ENCODE assay signal across 8 mouse cellular contexts in the genomic region with DNA sequence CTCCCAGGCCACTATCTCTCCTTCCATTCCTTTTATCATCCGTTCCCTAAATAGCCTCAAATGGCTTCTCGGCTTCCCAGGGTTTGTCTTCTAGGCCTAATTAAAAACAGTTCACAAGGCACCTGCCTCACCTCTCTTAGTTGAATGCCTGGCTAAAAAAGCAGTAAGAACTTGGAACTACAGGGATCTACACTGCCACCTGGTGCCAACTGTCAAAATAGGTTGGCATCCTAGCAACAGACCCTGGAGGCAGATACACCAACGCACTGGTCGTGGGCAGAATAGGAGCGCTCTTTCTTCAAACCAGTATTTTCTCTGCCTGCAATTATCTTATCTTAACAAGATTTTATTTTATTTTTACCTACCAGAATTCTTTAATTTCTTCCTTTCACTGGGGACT. TPM values are rescaled to one million over a fixed set of nuclear protein-coding genes. Genes with fewer than 3 reads are reported as not detected.
DNase-seq lines count a peak whose midpoint lies in the region; ATAC-seq and TF ChIP-seq lines count a peak whose summit lies in the region.

No protein-coding gene starts in this region.

- H3K9me3 ChIP-seq in forebrain, embryonic 14.5 days (replicated peaks; ENCODE audit: control insufficient read depth, low read length): no peaks in the 10 kb centered on the region

- H3K27me3 ChIP-seq in forebrain, embryonic 14.5 days (replicated peaks; ENCODE audit: control insufficient read depth, insufficient read depth, low read length): no peaks in the 10 kb centered on the region
- no peaks in the 10 kb centered on the region for H3K27me3 ChIP-seq in kidney, adult 2 months (replicated peaks; ENCODE audit: control insufficient read depth, insufficient read depth, low read length)
- no peaks in the 10 kb centered on the region for H3K27me3 ChIP-seq in liver, adult 2 months (ENCODE audit: control insufficient read depth, insufficient read depth, low read length)

- no peaks in the 10 kb centered on the region for H3K36me3 ChIP-seq in forebrain, embryonic 14.5 days (ENCODE audit: control insufficient read depth, insufficient read depth, low read length)
- no peaks in the 10 kb centered on the region for H3K36me3 ChIP-seq in kidney, adult 2 months (ENCODE audit: control insufficient read depth, insufficient read depth, low read length)
- H3K36me3 ChIP-seq in liver, adult 2 months (ENCODE audit: control insufficient read depth, insufficient read depth, low read length): no peaks in the 10 kb centered on the region

- no peak overlapping the region for H3K4me3 ChIP-seq in forebrain, embryonic 14.5 days (ENCODE audit: low read depth, low read length)
- no peak overlapping the region for H3K4me3 ChIP-seq in kidney, adult 2 months (ENCODE audit: insufficient read depth, low read depth, low read length)
- no peak overlapping the region for H3K4me3 ChIP-seq in liver, adult 2 months (ENCODE audit: insufficient read depth, low read depth, low read length)

- ATAC-seq in forebrain, embryonic 14.5 days: peak; percentile 63; the same call in 1 of the 2 replicates

- H3K27ac ChIP-seq in forebrain, embryonic 14.5 days (ENCODE audit: low read depth, low read length): no peak overlapping the region
- no peak overlapping the region for H3K27ac ChIP-seq in kidney, adult 2 months (ENCODE audit: insufficient read depth, low read depth, low read length)
- no peak overlapping the region for H3K27ac ChIP-seq in liver, adult 2 months (replicated peaks; ENCODE audit: insufficient read depth, low read depth, low read length)

- H3K79me2 ChIP-seq in liver, adult 2 months (ENCODE audit: control insufficient read depth, insufficient read depth, low read length): no peaks in the 10 kb centered on the region

- H3K9ac ChIP-seq in forebrain, embryonic 14.5 days (ENCODE audit: low read length): no peak overlapping the region
- no peak overlapping the region for H3K9ac ChIP-seq in liver, adult 2 months (ENCODE audit: low read depth, low read length)

- no peak for TF ChIP-seq POLR2A in kidney, adult 2 months (IDR thresholded peaks at IDR 0.05; ENCODE audit: low read depth, low read length)
- TF ChIP-seq POLR2A in liver, adult 2 months (IDR thresholded peaks at IDR 0.05; ENCODE audit: extremely low read depth, insufficient read depth, low read length): no peak

- H3K4me2 ChIP-seq in forebrain, embryonic 14.5 days (ENCODE audit: low read length): no peak overlapping the region

- WGBS in forebrain, embryonic 14.5 days: 16% methylated on average over 5 of the region's 5 CpGs
- WGBS in kidney, adult 2 months: 27% methylated on average over 5 of the region's 5 CpGs
- 37% methylated on average over 5 of the region's 5 CpGs for WGBS in liver, adult 2 months

- no peaks in the 10 kb centered on the region for H3K4me1 ChIP-seq in forebrain, embryonic 14.5 days (ENCODE audit: control insufficient read depth, insufficient read depth, low read length)
- no peaks in the 10 kb centered on the region for H3K4me1 ChIP-seq in kidney, adult 2 months (ENCODE audit: control insufficient read depth, insufficient read depth, low read length)
- H3K4me1 ChIP-seq in liver, adult 2 months (ENCODE audit: control insufficient read depth, insufficient read depth, low read length): peaks cover 3% of the 10 kb centered on the region; the same call in 1 of the 2 replicates

- peak; percentile 70 for TF ChIP-seq CTCF in kidney, adult 2 months (conservative IDR thresholded peaks at IDR 0.05; ENCODE audit: insufficient read depth, insufficient read length, low read depth, low read length)
- TF ChIP-seq CTCF in liver, adult 2 months (IDR thresholded peaks at IDR 0.05; ENCODE audit: low read depth, low read length): peak; percentile 43

- DNase-seq in urinary bladder, postnatal 14 days (ENCODE audit: low spot score): peak; percentile 58
- no peak for DNase-seq in urinary bladder, adult 2 months (ENCODE audit: low spot score)
- DNase-seq in brain, adult 2 months (ENCODE audit: low read depth, low spot score): peak; percentile 96
- DNase-seq in forebrain, embryonic 14.5 days (ENCODE audit: low spot score): peak; percentile 86
- peak; percentile 57 for DNase-seq in kidney, adult 2 months
- DNase-seq in liver, adult 2 months (ENCODE audit: extremely low read depth, low read depth, low spot score): peak; percentile 35
- DNase-seq in natural killer cell, adult 2 months (ENCODE audit: low spot score in 2 of 2): peak; percentile 49 to 62
- DNase-seq in thymus, postnatal 14 days: peak; percentile 69

RNA-seq across cellular contexts. Expression of a gene that starts 15.2 kb away (rescaled TPM):
- polyA plus RNA-seq in urinary bladder, adult 2 months (2012; rRNA removed): 5.1 and 5.9 TPM in 2 replicates
- 15.6 and 18.1 TPM in 2 replicates for polyA plus RNA-seq in forebrain, embryonic 14.5 days (2014; fragmentation: Nextera tagmentation; extraction: Ambion mirVana)
- 1.3 and 2.7 TPM in 2 replicates for polyA plus RNA-seq in kidney, adult 2 months (2012; rRNA removed)
- total RNA-seq in liver, adult 2 months (2014; rRNA removed): 0.28 and 0.40 TPM in 2 replicates
- polyA plus RNA-seq in liver, adult 2 months (2012; rRNA removed): 0.22 and 0.66 TPM in 2 replicates

RNA-seq across cellular contexts. Expression of a gene that starts 33.4 kb away (rescaled TPM):
- polyA plus RNA-seq in urinary bladder, adult 2 months (2012; rRNA removed): 7.2 and 15.7 TPM in 2 replicates
- 4.9 and 6.4 TPM in 2 replicates for polyA plus RNA-seq in forebrain, embryonic 14.5 days (2014; fragmentation: Nextera tagmentation; extraction: Ambion mirVana)
- 9.7 and 12.7 TPM in 2 replicates for polyA plus RNA-seq in kidney, adult 2 months (2012; rRNA removed)
- 1.7 and 2.3 TPM in 2 replicates for total RNA-seq in liver, adult 2 months (2014; rRNA removed)
- 3.1 and 3.3 TPM in 2 replicates for polyA plus RNA-seq in liver, adult 2 months (2012; rRNA removed)
